Mouse (Mus musculus): Measurements from ENCODE around the gene Swap70. TPM values are rescaled to one million over a fixed set of nuclear protein-coding genes. Genes with fewer than 3 reads are reported as not detected.

Gene Swap70
- 2.2 and 2.3 TPM in 2 replicates for polyA plus RNA-seq (2012; rRNA removed)

DNA sequence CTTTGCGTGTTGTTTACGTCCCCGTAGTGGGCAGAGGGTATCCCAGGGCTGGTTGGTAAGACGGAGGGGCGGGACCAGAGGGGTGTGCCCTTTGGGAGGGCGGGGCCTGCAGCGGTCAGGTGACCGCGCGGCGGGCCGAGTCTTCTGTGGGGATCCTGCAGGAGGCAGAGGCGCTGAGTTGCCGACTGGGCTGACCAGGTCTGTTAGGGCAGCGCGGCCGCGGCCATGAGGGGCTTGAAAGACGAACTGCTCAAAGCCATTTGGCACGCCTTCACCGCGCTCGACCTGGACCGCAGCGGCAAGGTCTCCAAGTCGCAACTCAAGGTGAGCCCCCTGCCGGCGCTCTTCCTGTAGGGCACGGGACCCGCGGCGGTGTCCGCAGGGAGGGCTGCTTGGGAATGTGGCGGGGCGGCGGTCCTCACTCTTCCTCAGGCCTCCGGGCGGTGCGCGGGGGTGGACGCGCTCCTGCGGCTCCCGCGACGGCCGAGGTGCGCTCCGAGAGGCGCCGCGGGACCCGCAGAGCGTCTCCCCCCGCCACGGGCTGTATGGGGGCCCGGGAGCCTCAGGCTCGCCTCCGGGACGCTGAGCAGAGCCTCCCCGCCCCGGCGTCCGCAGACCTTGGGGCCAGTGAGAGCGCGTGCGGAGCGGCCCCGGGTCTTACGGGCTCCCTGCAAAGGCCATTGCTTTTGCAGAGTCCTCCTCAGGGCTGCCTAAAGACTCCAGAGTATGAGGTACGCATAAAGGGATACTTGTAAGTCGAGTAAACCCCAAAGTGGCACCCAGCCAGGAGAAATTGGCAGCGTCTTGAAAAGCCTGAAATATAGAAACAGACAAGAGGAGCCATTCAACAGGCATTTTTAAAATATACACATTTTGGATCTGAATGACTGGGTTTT, at the start of gene Swap70:
Swap70 (plus strand) TSS at position 126 of the 896 bp plus-strand sequence.
- no peaks in the 10 kb centered on the region; the same call in 1 of the 2 replicates for H3K27me3 ChIP-seq (ENCODE audit: control insufficient read depth, insufficient read depth, low read length)
- no peaks in the 10 kb centered on the region for H3K36me3 ChIP-seq (ENCODE audit: control insufficient read depth, insufficient read depth, low read length)
- TF ChIP-seq POLR2A (IDR thresholded peaks at IDR 0.05; ENCODE audit: control insufficient read depth, low read depth, low read length) (peak; percentile 91), CTCF (IDR thresholded peaks at IDR 0.05; ENCODE audit: control insufficient read depth, insufficient read depth, insufficient replicate concordance, low read depth, low read length) (peak; percentile 24; the same call in 1 of the 2 replicates)
- H3K4me1 ChIP-seq (ENCODE audit: control insufficient read depth, insufficient read depth, low read length), result peaks cover 7% of the 10 kb centered on the region
- H3K4me3 ChIP-seq (ENCODE audit: control insufficient read depth, low read depth, low read length), result peak within 1 kb of the TSS; percentile 99
- H3K27ac ChIP-seq (ENCODE audit: control insufficient read depth, insufficient read depth, low read depth, low read length), result peak within 1 kb of the TSS; percentile 85

DNA sequence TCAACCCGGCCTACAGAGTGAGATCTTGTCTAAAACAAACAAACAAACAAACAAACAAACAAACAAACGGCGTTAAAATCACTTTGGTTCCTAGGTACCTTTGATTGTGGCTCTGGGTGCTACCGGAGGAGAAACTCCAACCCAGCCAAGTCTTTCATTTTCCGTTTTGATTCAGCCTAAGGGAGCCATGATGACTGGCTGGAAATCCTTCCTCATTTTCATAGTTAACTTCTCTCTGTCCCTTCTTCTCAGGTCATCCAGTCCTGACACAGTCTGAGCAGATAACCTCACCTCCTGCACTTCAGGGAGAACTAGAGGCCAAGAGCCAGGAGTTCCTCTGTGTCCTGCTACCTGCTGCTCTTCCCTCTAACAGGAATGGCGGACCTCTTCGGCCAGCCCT, 42.3 kb upstream of the Swap70 start:
- TF ChIP-seq CTCF (IDR thresholded peaks at IDR 0.05; ENCODE audit: control insufficient read depth, insufficient read depth, insufficient replicate concordance, low read depth, low read length) (no peak), POLR2A (IDR thresholded peaks at IDR 0.05; ENCODE audit: control insufficient read depth, low read depth, low read length) (no peak)
- Histone ChIP-seq H3K4me1 (ENCODE audit: control insufficient read depth, insufficient read depth, low read length) (no peaks in the 10 kb centered on the region; the same call in 1 of the 2 replicates), H3K27ac (ENCODE audit: control insufficient read depth, insufficient read depth, low read depth, low read length) (no peak overlapping the region), H3K4me3 (ENCODE audit: control insufficient read depth, low read depth, low read length) (no peak overlapping the region), H3K36me3 (ENCODE audit: control insufficient read depth, insufficient read depth, low read length) (no peaks in the 10 kb centered on the region), H3K27me3 (ENCODE audit: control insufficient read depth, insufficient read depth, low read length) (no peaks in the 10 kb centered on the region)

DNA sequence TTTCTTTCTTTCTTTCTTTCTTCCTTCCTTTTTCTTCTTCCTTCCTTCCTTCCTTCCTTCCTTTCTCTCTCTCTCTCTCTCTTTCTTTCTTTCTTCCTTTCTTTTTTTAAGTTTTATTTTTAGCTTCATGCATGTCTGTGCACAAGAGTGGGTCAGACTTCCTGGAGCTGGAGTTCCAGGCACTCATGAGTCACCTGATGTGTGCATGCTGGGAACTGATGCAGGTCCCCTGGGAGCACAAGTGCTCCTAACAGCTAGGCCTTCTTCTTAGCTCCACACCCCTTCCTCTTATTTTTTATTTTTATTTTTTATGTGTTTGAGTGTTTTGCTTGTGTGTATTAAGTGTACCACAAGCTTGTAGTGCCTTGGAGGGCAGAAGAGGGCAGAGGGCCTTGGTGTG, 40.9 kb upstream of the Swap70 start:
- Histone ChIP-seq H3K27me3 (ENCODE audit: control insufficient read depth, insufficient read depth, low read length) (no peaks in the 10 kb centered on the region), H3K4me3 (ENCODE audit: control insufficient read depth, low read depth, low read length) (no peak overlapping the region), H3K27ac (ENCODE audit: control insufficient read depth, insufficient read depth, low read depth, low read length) (no peak overlapping the region), H3K36me3 (ENCODE audit: control insufficient read depth, insufficient read depth, low read length) (no peaks in the 10 kb centered on the region), H3K4me1 (ENCODE audit: control insufficient read depth, insufficient read depth, low read length) (no peaks in the 10 kb centered on the region; the same call in 1 of the 2 replicates)
- no peak for TF ChIP-seq POLR2A (IDR thresholded peaks at IDR 0.05; ENCODE audit: control insufficient read depth, low read depth, low read length)
- no peak for TF ChIP-seq CTCF (IDR thresholded peaks at IDR 0.05; ENCODE audit: control insufficient read depth, insufficient read depth, insufficient replicate concordance, low read depth, low read length)

DNA sequence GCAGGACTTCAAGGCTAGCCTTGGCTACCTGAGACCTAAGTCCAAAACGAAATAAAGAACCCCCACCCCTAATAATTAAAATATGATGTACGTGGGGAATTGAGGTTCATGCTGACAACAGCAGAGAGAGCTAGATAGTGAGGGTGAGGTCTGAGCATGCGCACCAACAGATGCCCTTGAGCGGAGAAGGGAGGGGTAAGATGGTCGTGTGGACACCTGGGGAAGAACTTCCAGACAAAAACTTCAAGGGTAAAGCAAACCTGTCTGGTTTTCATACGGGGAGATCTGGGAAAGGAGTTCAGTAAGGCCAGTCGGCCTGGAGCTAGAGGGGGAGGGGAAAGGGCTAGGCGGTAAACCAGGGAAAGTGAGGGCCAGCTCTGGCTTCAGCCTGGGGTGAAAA, 40.1 kb upstream of the Swap70 start:
- TF ChIP-seq POLR2A (IDR thresholded peaks at IDR 0.05; ENCODE audit: control insufficient read depth, low read depth, low read length) (no peak; the same call in 1 of the 2 replicates), CTCF (IDR thresholded peaks at IDR 0.05; ENCODE audit: control insufficient read depth, insufficient read depth, insufficient replicate concordance, low read depth, low read length) (no peak)
- Histone ChIP-seq H3K4me1 (ENCODE audit: control insufficient read depth, insufficient read depth, low read length) (no peaks in the 10 kb centered on the region; the same call in 1 of the 2 replicates), H3K36me3 (ENCODE audit: control insufficient read depth, insufficient read depth, low read length) (no peaks in the 10 kb centered on the region), H3K4me3 (ENCODE audit: control insufficient read depth, low read depth, low read length) (peak overlapping the region; percentile 71), H3K27me3 (ENCODE audit: control insufficient read depth, insufficient read depth, low read length) (no peaks in the 10 kb centered on the region), H3K27ac (ENCODE audit: control insufficient read depth, insufficient read depth, low read depth, low read length) (no peak overlapping the region)

DNA sequence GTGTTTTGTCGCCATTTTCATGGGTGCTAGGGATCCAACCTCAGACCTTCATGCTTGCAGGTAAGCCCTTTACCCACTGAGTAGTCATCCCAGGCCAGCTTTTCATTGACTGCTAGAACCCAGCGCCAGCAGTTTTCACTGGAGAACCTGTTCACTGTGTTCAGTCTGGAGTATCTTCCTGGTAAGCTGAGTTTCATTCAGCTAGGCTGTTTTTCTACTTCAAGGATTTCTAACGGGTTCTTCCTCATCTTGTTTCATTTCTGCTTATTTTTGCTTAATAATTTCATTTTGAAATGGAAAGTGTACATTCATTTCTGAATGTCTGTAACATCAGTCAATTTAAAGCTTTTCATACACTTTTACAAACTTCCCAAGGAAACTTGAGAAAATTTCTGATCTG, 36.9 kb upstream of the Swap70 start:
- Histone ChIP-seq H3K4me1 (ENCODE audit: control insufficient read depth, insufficient read depth, low read length) (no peaks in the 10 kb centered on the region; the same call in 1 of the 2 replicates), H3K27me3 (ENCODE audit: control insufficient read depth, insufficient read depth, low read length) (no peaks in the 10 kb centered on the region), H3K36me3 (ENCODE audit: control insufficient read depth, insufficient read depth, low read length) (no peaks in the 10 kb centered on the region), H3K4me3 (ENCODE audit: control insufficient read depth, low read depth, low read length) (no peak overlapping the region), H3K27ac (ENCODE audit: control insufficient read depth, insufficient read depth, low read depth, low read length) (no peak overlapping the region)
- TF ChIP-seq CTCF (IDR thresholded peaks at IDR 0.05; ENCODE audit: control insufficient read depth, insufficient read depth, insufficient replicate concordance, low read depth, low read length), result no peak
- TF ChIP-seq POLR2A (IDR thresholded peaks at IDR 0.05; ENCODE audit: control insufficient read depth, low read depth, low read length), result no peak

DNA sequence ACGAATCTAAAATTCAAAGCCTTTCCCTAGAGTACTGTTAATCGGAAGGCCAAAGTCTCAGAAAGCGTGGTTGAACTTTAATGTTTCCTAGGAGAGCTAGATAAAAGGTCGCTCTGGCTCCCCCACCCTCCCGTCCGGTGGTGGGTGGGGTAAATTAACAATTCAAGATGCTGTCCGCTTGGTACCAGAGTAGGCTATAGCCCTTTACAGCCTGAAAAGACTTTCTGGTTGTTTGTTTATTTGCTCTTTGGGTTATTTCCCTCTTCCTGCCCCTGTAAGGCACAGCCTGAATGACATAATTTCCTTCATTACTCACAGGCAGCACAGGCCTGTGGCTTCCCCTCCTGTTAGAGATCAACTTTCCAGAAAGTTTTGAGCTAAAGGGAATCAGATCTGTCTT, 31.6 kb upstream of the Swap70 start:
- Histone ChIP-seq H3K36me3 (ENCODE audit: control insufficient read depth, insufficient read depth, low read length) (no peaks in the 10 kb centered on the region), H3K4me3 (ENCODE audit: control insufficient read depth, low read depth, low read length) (no peak overlapping the region), H3K4me1 (ENCODE audit: control insufficient read depth, insufficient read depth, low read length) (no peaks in the 10 kb centered on the region), H3K27ac (ENCODE audit: control insufficient read depth, insufficient read depth, low read depth, low read length) (no peak overlapping the region), H3K27me3 (ENCODE audit: control insufficient read depth, insufficient read depth, low read length) (no peaks in the 10 kb centered on the region)
- TF ChIP-seq CTCF (IDR thresholded peaks at IDR 0.05; ENCODE audit: control insufficient read depth, insufficient read depth, insufficient replicate concordance, low read depth, low read length) (no peak), POLR2A (IDR thresholded peaks at IDR 0.05; ENCODE audit: control insufficient read depth, low read depth, low read length) (no peak)

DNA sequence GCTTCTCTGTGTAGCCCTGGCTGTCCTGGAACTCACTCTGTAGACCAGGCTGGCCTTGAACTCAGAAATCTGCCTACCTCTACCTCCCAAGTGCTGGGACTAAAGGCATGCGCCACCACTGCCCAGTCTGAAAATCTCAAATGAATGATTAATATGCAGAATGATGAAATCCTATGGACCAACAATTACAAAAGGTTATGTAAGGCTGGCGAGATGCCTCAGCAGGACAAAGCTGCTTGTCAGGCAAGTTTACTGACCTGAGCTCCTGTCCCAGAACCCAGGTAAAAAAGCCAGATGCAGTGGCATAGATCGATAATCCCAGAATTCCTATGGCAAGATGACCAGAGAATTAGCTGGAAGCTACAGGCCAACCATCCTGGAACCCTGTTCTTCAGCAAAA, 28.3 kb upstream of the Swap70 start:
- H3K36me3 ChIP-seq (ENCODE audit: control insufficient read depth, insufficient read depth, low read length), result no peaks in the 10 kb centered on the region
- TF ChIP-seq POLR2A (IDR thresholded peaks at IDR 0.05; ENCODE audit: control insufficient read depth, low read depth, low read length), result no peak
- no peak for TF ChIP-seq CTCF (IDR thresholded peaks at IDR 0.05; ENCODE audit: control insufficient read depth, insufficient read depth, insufficient replicate concordance, low read depth, low read length)
- H3K4me1 ChIP-seq (ENCODE audit: control insufficient read depth, insufficient read depth, low read length), result no peaks in the 10 kb centered on the region
- H3K4me3 ChIP-seq (ENCODE audit: control insufficient read depth, low read depth, low read length), result no peak overlapping the region
- H3K27ac ChIP-seq (ENCODE audit: control insufficient read depth, insufficient read depth, low read depth, low read length), result no peak overlapping the region
- H3K27me3 ChIP-seq (ENCODE audit: control insufficient read depth, insufficient read depth, low read length), result no peaks in the 10 kb centered on the region

All from testis, adult 2 months (tissue).